Comparison of ENCODE assay signal across 8 mouse cellular contexts in the genomic region with DNA sequence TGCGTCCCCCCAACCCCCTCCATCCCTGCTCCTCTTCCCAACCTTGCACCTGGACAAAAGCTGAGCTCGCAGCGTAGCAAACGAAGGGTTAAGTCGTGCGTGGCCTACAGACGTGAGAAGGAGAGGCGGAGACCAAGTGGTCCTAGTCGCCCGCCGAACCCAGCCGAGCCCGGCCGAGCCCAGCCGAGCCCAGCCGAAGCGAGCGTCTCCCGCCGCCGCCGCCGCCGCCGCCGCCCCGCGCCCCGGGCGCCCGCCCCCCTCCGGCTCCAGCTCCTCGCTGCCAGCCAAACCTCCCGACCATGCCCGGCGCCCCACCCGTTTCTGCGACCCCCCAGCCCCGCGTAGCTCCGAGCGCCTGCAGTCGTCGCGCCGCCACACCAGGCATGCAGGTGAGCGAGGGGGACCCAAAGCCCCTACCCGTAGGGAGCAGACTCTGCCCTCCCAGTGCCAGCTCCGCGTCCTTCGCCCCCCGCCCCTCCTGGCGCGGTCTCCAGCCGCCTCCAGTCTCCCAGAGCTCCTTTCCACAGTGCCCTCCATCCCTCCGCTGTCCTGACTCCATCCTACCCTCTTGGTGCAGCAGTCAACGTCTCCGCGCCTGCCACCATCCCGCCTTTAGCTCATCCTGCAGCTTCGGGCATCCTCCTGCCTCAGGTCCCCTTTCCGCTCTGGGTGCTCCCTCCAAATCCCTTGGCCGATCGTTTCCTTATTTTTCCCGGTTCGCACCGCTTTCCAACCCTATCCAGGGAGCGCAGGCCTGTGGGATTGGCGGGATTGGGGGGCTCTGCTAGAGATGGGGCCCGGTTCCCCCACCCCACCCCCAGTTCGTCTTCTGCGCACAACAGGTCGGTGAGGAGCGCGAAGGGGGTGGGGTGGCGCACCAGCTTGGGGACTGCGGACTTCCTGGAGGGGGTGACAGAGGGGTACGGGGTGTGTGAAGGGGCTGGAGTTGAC. TPM values are rescaled to one million over a fixed set of nuclear protein-coding genes. Genes with fewer than 3 reads are reported as not detected.
DNase-seq lines count a peak whose midpoint lies in the region; ATAC-seq and TF ChIP-seq lines count a peak whose summit lies in the region.

A gene (plus strand): TSS at position 144 of the 951 bp plus-strand sequence.

- in situ Hi-C loops in ES-E14 (cut with MboI; ENCODE audit: low sequenced_read_pairs in 2 of 2, unreplicated experiment in 2 of 2) = no loop called here

- no peaks in the 10 kb centered on the region for H3K27me3 ChIP-seq in cerebellum, adult 2 months (ENCODE audit: control insufficient read depth, insufficient read depth, low read length)
- H3K27me3 ChIP-seq in lung, embryonic 15.5 days = peaks cover 99% of the 10 kb centered on the region
- peaks cover 15% of the 10 kb centered on the region; the same call in 1 of the 2 replicates for H3K27me3 ChIP-seq in thymus, adult 2 months (ENCODE audit: control insufficient read depth, insufficient read depth, low read length)

- no peak for DNase-seq in ES-E14 (ENCODE audit: low read depth, low spot score)
- peak; percentile 88 to 89 for DNase-seq in cerebellum, adult 2 months
- DNase-seq in layer of hippocampus, adult 9-11 months = peak; percentile 78
- DNase-seq in thymus, adult 2 months = peak; percentile 84

- peaks cover 4% of the 10 kb centered on the region; the same call in 1 of the 2 replicates for H3K36me3 ChIP-seq in ES-E14 (ENCODE audit: control insufficient read depth, insufficient read depth, low read length, poor library complexity, severe bottlenecking)
- no peaks in the 10 kb centered on the region for H3K36me3 ChIP-seq in lung, embryonic 15.5 days
- H3K36me3 ChIP-seq in thymus, adult 2 months (ENCODE audit: control insufficient read depth, insufficient read depth, low read length) = no peaks in the 10 kb centered on the region

- peaks cover 3 to 18% of the 10 kb centered on the region in 2 experiments for H3K4me1 ChIP-seq in ES-E14 (ENCODE audit: control insufficient read depth in 2 of 2, insufficient read depth in 2 of 2, low read length in 2 of 2, poor library complexity in 1 of 2)
- 0 out of 2 replicates have a peak, but pooled peaks cover 10% of the 10 kb centered on the region for H3K4me1 ChIP-seq in cerebellum, adult 2 months (ENCODE audit: control insufficient read depth, insufficient read depth, low read length)
- H3K4me1 ChIP-seq in lung, embryonic 15.5 days = peaks cover 17% of the 10 kb centered on the region
- H3K4me1 ChIP-seq in thymus, adult 2 months (replicated peaks; ENCODE audit: control insufficient read depth, insufficient read depth, low read length) = peaks cover 23% of the 10 kb centered on the region

- TF ChIP-seq CTCF in cerebellum, adult 2 months (IDR thresholded peaks at IDR 0.05; ENCODE audit: borderline replicate concordance, insufficient read depth, low read depth, low read length) = no peak
- no peak for TF ChIP-seq CTCF in thymus, adult 2 months (IDR thresholded peaks at IDR 0.05; ENCODE audit: borderline replicate concordance, control insufficient read depth, extremely low read depth, insufficient read depth, low read length, poor library complexity)

- H3K9me3 ChIP-seq in ES-E14 (ENCODE audit: control insufficient read depth, insufficient read depth, low read depth, low read length) = no peaks in the 10 kb centered on the region
- H3K9me3 ChIP-seq in lung, embryonic 15.5 days = no peaks in the 10 kb centered on the region

- H3K9ac ChIP-seq in ES-E14 (ENCODE audit: insufficient read depth, low read depth, low read length, poor library complexity, severe bottlenecking) = peak within 1 kb of the TSS; percentile 72
- H3K9ac ChIP-seq in lung, embryonic 15.5 days = peak within 1 kb of the TSS; percentile 24

- peak within 1 kb of the TSS; percentile 87 for H3K4me2 ChIP-seq in lung, embryonic 15.5 days

- peak within 1 kb of the TSS; percentile 64 to 80 for H3K4me3 ChIP-seq in ES-E14 (ENCODE audit: insufficient read depth in 1 of 2, low read depth in 1 of 2, low read length in 2 of 2, poor library complexity in 1 of 2, severe bottlenecking in 1 of 2)
- peak within 1 kb of the TSS; percentile 72 for H3K4me3 ChIP-seq in cerebellum, adult 2 months (replicated peaks; ENCODE audit: insufficient read depth, low read depth, low read length)
- H3K4me3 ChIP-seq in lung, embryonic 15.5 days = peak within 1 kb of the TSS; percentile 42
- peak within 1 kb of the TSS; percentile 44 for H3K4me3 ChIP-seq in thymus, adult 2 months (ENCODE audit: control insufficient read depth, insufficient read depth, low read length)

- WGBS in cerebellum, adult 2 months = under 1% methylated on average over 70 of the region's 78 CpGs
- WGBS in lung, embryonic 15.5 days = under 1% methylated on average over 52 of the region's 78 CpGs
- 2% methylated on average over 71 of the region's 78 CpGs for WGBS in thymus, adult 2 months

- H3K27ac ChIP-seq in ES-E14 (ENCODE audit: insufficient read depth, low read depth, low read length, poor library complexity, severe bottlenecking) = no peak within 1 kb of the TSS
- H3K27ac ChIP-seq in cerebellum, adult 2 months (ENCODE audit: insufficient read depth, low read length) = peak within 1 kb of the TSS; percentile 47
- no peak within 1 kb of the TSS for H3K27ac ChIP-seq in lung, embryonic 15.5 days
- no peak within 1 kb of the TSS for H3K27ac ChIP-seq in thymus, adult 2 months (ENCODE audit: control insufficient read depth, insufficient read depth, low read length)

- TF ChIP-seq POLR2A in cerebellum, adult 2 months (IDR thresholded peaks at IDR 0.05; ENCODE audit: borderline replicate concordance, insufficient read depth, low read length) = peak; percentile 40; the same call in 1 of the 2 replicates
- no peak for TF ChIP-seq POLR2A in thymus, adult 2 months (IDR thresholded peaks at IDR 0.05; ENCODE audit: control insufficient read depth, extremely low read depth, insufficient read depth, low read length, poor library complexity)

- peak; percentile 56 for ATAC-seq in frontal cortex, adult (ENCODE audit: low TSS enrichment)
- ATAC-seq in hematopoietic stem cell, adult 5-6 weeks (replicated peaks in 1 of 2; ENCODE audit: insufficient read depth in 1 of 2, low FRiP score in 2 of 2, low TSS enrichment in 1 of 2, low read depth in 1 of 2, poor library complexity in 2 of 2, severe bottlenecking in 2 of 2) = peak; percentile 70 to 75
- peak; percentile 75 for ATAC-seq in lung, embryonic 15.5 days (ENCODE audit: borderline replicate concordance, extremely low read depth, low FRiP score, low TSS enrichment)
- peak; percentile 45 for ATAC-seq in neutrophil, adult 5-6 weeks (ENCODE audit: extremely low read depth, insufficient number of reproducible peaks, low FRiP score, poor library complexity, severe bottlenecking)

TF ChIP-seq in ES-E14, 5 proteins besides CTCF, POLR2A, EP300 and RAD21:
- TF ChIP-seq HCFC1 (IDR thresholded peaks at IDR 0.05; ENCODE audit: borderline replicate concordance, insufficient read depth, low read length) = no peak
- TF ChIP-seq ZC3H11A (IDR thresholded peaks at IDR 0.05; ENCODE audit: borderline replicate concordance, low read depth, low read length) = 0 out of 2 replicates have a peak, but pooled peaks have one; percentile 18
- no peak for TF ChIP-seq CHD2 (IDR thresholded peaks at IDR 0.05; ENCODE audit: low read depth, low read length)
- TF ChIP-seq ZNF384 (IDR thresholded peaks at IDR 0.05; ENCODE audit: low read depth, low read length) = no peak

RNA-seq across cellular contexts. Expression of the gene that starts here (rescaled TPM):
- total RNA-seq in ES-E14 (2012; rRNA removed) = 2.9 and 6.1 TPM in 2 replicates
- 104 and 109 TPM in 2 replicates for polyA plus RNA-seq in cerebellum, adult 2 months (2012; rRNA removed)
- not detected in 2 replicates for total RNA-seq in hematopoietic stem cell, adult 5-6 weeks (2017)
- polyA plus RNA-seq in lung, embryonic 15.5 days (2015; fragmentation: Nextera tagmentation; extraction: Ambion mirVana) = 0.74 and 0.96 TPM in 2 replicates
- not detected in 2 replicates for total RNA-seq in neutrophil, adult 5-6 weeks (2017)
- polyA plus RNA-seq in thymus, adult 2 months (2012; rRNA removed) = 5.1 and 5.5 TPM in 2 replicates

Comparison
In these comparisons a context has a peak if more than half of its experiments do, and no peak if none do; other contexts are left out.
1. RNA of the gene that starts here (polyA plus RNA-seq): 104 to 109 TPM in cerebellum, adult 2 months; 5.1 to 5.5 TPM in thymus, adult 2 months and 0.74 to 0.96 TPM in lung, embryonic 15.5 days; every median in the first group is over 10 times any median in the second.
2. Peak in ATAC-seq in hematopoietic stem cell, adult 5-6 weeks; RNA of the gene not detected or under 1 TPM.
3. Peak in ATAC-seq, H3K4me3 ChIP-seq, H3K9ac ChIP-seq and H3K4me2 ChIP-seq in lung, embryonic 15.5 days; RNA of the gene not detected or under 1 TPM.
4. Peak in ATAC-seq in neutrophil, adult 5-6 weeks; RNA of the gene not detected or under 1 TPM.
5. Peak in every context shown above with its lines, with median percentiles within 50 percentile points of each other: H3K4me3 ChIP-seq and ATAC-seq.